Mouse (Mus musculus) heart, embryonic 10.5 days (tissue): ENCODE measurements around the gene Ppih. TPM values are rescaled to one million over a fixed set of nuclear protein-coding genes. Genes with fewer than 3 reads are reported as not detected.
"Not testable (repeated sequence)": the region's sequence is repeated elsewhere in the genome, so short reads cannot be mapped to it uniquely, and the experiment has no call there.

Source experiments
- DNase-seq: peaks from one replicate; pipeline ENCODE4 v3.0.0-alpha.2; 2017; ENCODE audit warnings: low spot score
- H3K27ac ChIP-seq: fragments of 300-500 bp; sonication (generic); 2 replicates; pipeline ENCODE4 v1.5.1; 2016; ENCODE audit warnings: mild to moderate bottlenecking
- H3K27me3 ChIP-seq: fragments of 300-500 bp; sonication (generic); 2 replicates; pipeline ENCODE4 v1.6.1; 2016; ENCODE audit warnings: mild to moderate bottlenecking; ENCODE audit not compliant: poor library complexity, insufficient read depth, severe bottlenecking
- H3K36me3 ChIP-seq: fragments of 300-500 bp; sonication (generic); 2 replicates; pipeline ENCODE4 v1.6.1; 2016; ENCODE audit warnings: mild to moderate bottlenecking, moderate library complexity
- H3K4me1 ChIP-seq: fragments of 300-500 bp; sonication (generic); 2 replicates; pipeline ENCODE4 v1.6.1; 2016; ENCODE audit warnings: mild to moderate bottlenecking
- H3K4me3 ChIP-seq: fragments of 300-500 bp; sonication (generic); 2 replicates; pipeline ENCODE4 v1.5.1; 2016; ENCODE audit warnings: mild to moderate bottlenecking, moderate library complexity
- H3K9me3 ChIP-seq: fragments of 300-500 bp; sonication (generic); 2 replicates; pipeline ENCODE4 v1.6.1; 2016; ENCODE audit warnings: mild to moderate bottlenecking, moderate library complexity
- WGBS: fragments of 180-500 bp; shearing (Covaris S2); methylation state at CpG from one replicate; pipeline ENCODE4 v1.1.7; 2016; 5-methylcytosine and 5-hydroxymethylcytosine counted together
- polyA plus RNA-seq: library from polyadenylated mRNA; unstranded; fragments of >200 nt; fragmentation: Nextera tagmentation; extraction: Ambion mirVana; gene quantifications from 2 replicates; pipeline ENCODE4 v1.2.1, GENCODE M21; 2016

Ppih gene
- polyA plus RNA-seq, 1 experiment from 2014 or later, result 98.8 TPM

GRCm38 (mm10) chr4:119303291-119303690, 17.1 kb downstream of the Ppih start:
- WGBS, result 92% methylated on average over 8 of the region's 8 CpGs
- Histone ChIP-seq H3K36me3 (peaks cover 27% of the 10 kb centered on the region), H3K4me3 (no peak overlapping the region), H3K27me3 (no peaks in the 10 kb centered on the region), H3K27ac (no peak overlapping the region), H3K9me3 (no peaks in the 10 kb centered on the region), H3K4me1 (no peaks in the 10 kb centered on the region)
- no peak for DNase-seq

- H3K27me3 ChIP-seq, result no peaks in the 10 kb centered on the region
- H3K27ac ChIP-seq, result no peak overlapping the region
- no peak overlapping the region for H3K4me3 ChIP-seq
- H3K9me3 ChIP-seq, result no peaks in the 10 kb centered on the region
- peaks cover 12% of the 10 kb centered on the region for H3K36me3 ChIP-seq
- no peaks in the 10 kb centered on the region for H3K4me1 ChIP-seq
- DNase-seq, result no peak
- WGBS, result 79% methylated on average over 3 of the region's 3 CpGs
Observed at GRCm38 (mm10) chr4:119301777-119302176, 18.6 kb downstream of the Ppih start.

GRCm38 (mm10) chr4:119300761-119301160, 19.6 kb downstream of the Ppih start:
- Histone ChIP-seq H3K27me3 (no peaks in the 10 kb centered on the region), H3K4me3 (no peak overlapping the region), H3K9me3 (no peaks in the 10 kb centered on the region), H3K4me1 (peaks cover under 1% of the 10 kb centered on the region; the same call in 1 of the 2 replicates), H3K27ac (no peak overlapping the region), H3K36me3 (peaks cover 4% of the 10 kb centered on the region; the same call in 1 of the 2 replicates)
- DNase-seq, result no peak
- WGBS, result 89% methylated on average over 3 of the region's 3 CpGs

GRCm38 (mm10) chr4:119297361-119297760, 23.0 kb downstream of the Ppih start:
- Histone ChIP-seq H3K9me3 (no peaks in the 10 kb centered on the region), H3K36me3 (no peaks in the 10 kb centered on the region), H3K27ac (no peak overlapping the region), H3K27me3 (no peaks in the 10 kb centered on the region), H3K4me3 (no peak overlapping the region), H3K4me1 (peaks cover 9% of the 10 kb centered on the region)
- no peak for DNase-seq
- 80% methylated on average over 2 of the region's 2 CpGs for WGBS

GRCm38 (mm10) chr4:119295134-119295453, 25.3 kb downstream of the Ppih start:
- Histone ChIP-seq H3K9me3 (no peaks in the 10 kb centered on the region), H3K36me3 (peaks cover 18% of the 10 kb centered on the region), H3K27ac (peak overlapping the region; percentile 99), H3K27me3 (no peaks in the 10 kb centered on the region), H3K4me3 (peak overlapping the region; percentile 96), H3K4me1 (peaks cover 12% of the 10 kb centered on the region)
- WGBS, result 13% methylated on average over 6 of the region's 6 CpGs
- DNase-seq, result no peak

GRCm38 (mm10) chr4:119294415-119295133, 25.8 kb downstream of the Ppih start, which contains the start of gene Ybx1:
TSS of gene Ybx1 (minus strand) at chr4:119294604.
- H3K27ac ChIP-seq, result peak within 1 kb of the TSS; percentile 99
- under 1% methylated on average over 59 of the region's 61 CpGs for WGBS
- H3K4me1 ChIP-seq, result peaks cover 12% of the 10 kb centered on the region
- peak within 1 kb of the TSS; percentile 96 for H3K4me3 ChIP-seq
- H3K27me3 ChIP-seq, result no peaks in the 10 kb centered on the region
- H3K9me3 ChIP-seq, result no peaks in the 10 kb centered on the region
- peaks cover 18% of the 10 kb centered on the region for H3K36me3 ChIP-seq
- peak; percentile 100 for DNase-seq

- WGBS, result under 1% methylated on average over 74 of the region's 80 CpGs
- Histone ChIP-seq H3K4me3 (peak overlapping the region; percentile 96), H3K4me1 (peaks cover 12% of the 10 kb centered on the region), H3K27me3 (no peaks in the 10 kb centered on the region), H3K27ac (peak overlapping the region; percentile 99), H3K36me3 (peaks cover 21% of the 10 kb centered on the region), H3K9me3 (no peaks in the 10 kb centered on the region)
- peak; percentile 82 for DNase-seq
Observed at GRCm38 (mm10) chr4:119293574-119294258, 26.6 kb downstream of the Ppih start.

- peaks cover 12% of the 10 kb centered on the region for H3K4me1 ChIP-seq
- peak overlapping the region; percentile 96 for H3K4me3 ChIP-seq
- H3K36me3 ChIP-seq, result peaks cover 22% of the 10 kb centered on the region
- peak overlapping the region; percentile 99 for H3K27ac ChIP-seq
- no peaks in the 10 kb centered on the region for H3K27me3 ChIP-seq
- no peak for DNase-seq
- no peaks in the 10 kb centered on the region for H3K9me3 ChIP-seq
- WGBS, result 2% methylated on average over 24 of the region's 24 CpGs
Observed at GRCm38 (mm10) chr4:119292771-119293573, 27.4 kb downstream of the Ppih start.

- Histone ChIP-seq H3K4me1 (peaks cover 16% of the 10 kb centered on the region), H3K9me3 (no peaks in the 10 kb centered on the region), H3K27ac (no peak overlapping the region), H3K36me3 (peaks cover 23% of the 10 kb centered on the region), H3K4me3 (peak overlapping the region; percentile 96), H3K27me3 (no peaks in the 10 kb centered on the region)
- 91% methylated on average over 1 of the region's 1 CpGs for WGBS
- DNase-seq, result no peak
Observed at GRCm38 (mm10) chr4:119291921-119292320, 28.4 kb downstream of the Ppih start.

GRCm38 (mm10) chr4:119285336-119285735, 35.0 kb downstream of the Ppih start:
- Histone ChIP-seq H3K4me1 (peaks cover 6% of the 10 kb centered on the region), H3K9me3 (no peaks in the 10 kb centered on the region), H3K27me3 (no peaks in the 10 kb centered on the region), H3K36me3 (peaks cover 69% of the 10 kb centered on the region), H3K4me3 (no peak overlapping the region), H3K27ac (no peak overlapping the region)
- DNase-seq, result no peak
- 70% methylated on average over 2 of the region's 2 CpGs for WGBS

GRCm38 (mm10) chr4:119284861-119285260, 35.5 kb downstream of the Ppih start:
- DNase-seq, result no peak
- no peak overlapping the region for H3K27ac ChIP-seq
- H3K4me3 ChIP-seq, result no peak overlapping the region
- peaks cover 4% of the 10 kb centered on the region for H3K4me1 ChIP-seq
- H3K9me3 ChIP-seq, result no peaks in the 10 kb centered on the region
- H3K27me3 ChIP-seq, result no peaks in the 10 kb centered on the region
- WGBS, result 85% methylated on average over 1 of the region's 1 CpGs
- peaks cover 71% of the 10 kb centered on the region for H3K36me3 ChIP-seq

GRCm38 (mm10) chr4:119278784-119279183, 41.6 kb downstream of the Ppih start:
- H3K4me1 ChIP-seq, H3K4me3 ChIP-seq, DNase-seq, H3K9me3 ChIP-seq, H3K27ac ChIP-seq, H3K27me3 ChIP-seq: not testable (repeated sequence)
- 91% methylated on average over 15 of the region's 15 CpGs for WGBS
- peaks cover 94% of the 10 kb centered on the region for H3K36me3 ChIP-seq

- WGBS, result 51% methylated on average over 2 of the region's 2 CpGs
- H3K36me3 ChIP-seq, result peaks cover 94% of the 10 kb centered on the region
- H3K27me3 ChIP-seq, result no peaks in the 10 kb centered on the region
Observed at GRCm38 (mm10) chr4:119275726-119276125, 44.6 kb downstream of the Ppih start.

More at GRCm38 (mm10) chr4:119275726-119276125, 44.6 kb downstream of the Ppih start:
- no peak for DNase-seq
- Histone ChIP-seq H3K4me1 (no peaks in the 10 kb centered on the region; the same call in 1 of the 2 replicates), H3K4me3 (no peak overlapping the region), H3K27ac (no peak overlapping the region), H3K9me3 (no peaks in the 10 kb centered on the region)
